Mouse (Mus musculus) heart, adult 8-10 months (tissue): ENCODE measurements around the gene Qrfp. TPM values are rescaled to one million over a fixed set of nuclear protein-coding genes. Genes with fewer than 3 reads are reported as not detected.

Experiments
- DNase-seq: peaks from one replicate; pipeline ENCODE4 v3.0.0; 2022; ENCODE audit warnings: low spot score
- total RNA-seq, 4 experiments: library from RNA; stranded (reverse); gene quantifications; 2 replicates each; pipeline ENCODE4 v1.2.4; 2022

The Qrfp gene
- total RNA-seq, 4 experiments from 2014 or later = not detected

DNA sequence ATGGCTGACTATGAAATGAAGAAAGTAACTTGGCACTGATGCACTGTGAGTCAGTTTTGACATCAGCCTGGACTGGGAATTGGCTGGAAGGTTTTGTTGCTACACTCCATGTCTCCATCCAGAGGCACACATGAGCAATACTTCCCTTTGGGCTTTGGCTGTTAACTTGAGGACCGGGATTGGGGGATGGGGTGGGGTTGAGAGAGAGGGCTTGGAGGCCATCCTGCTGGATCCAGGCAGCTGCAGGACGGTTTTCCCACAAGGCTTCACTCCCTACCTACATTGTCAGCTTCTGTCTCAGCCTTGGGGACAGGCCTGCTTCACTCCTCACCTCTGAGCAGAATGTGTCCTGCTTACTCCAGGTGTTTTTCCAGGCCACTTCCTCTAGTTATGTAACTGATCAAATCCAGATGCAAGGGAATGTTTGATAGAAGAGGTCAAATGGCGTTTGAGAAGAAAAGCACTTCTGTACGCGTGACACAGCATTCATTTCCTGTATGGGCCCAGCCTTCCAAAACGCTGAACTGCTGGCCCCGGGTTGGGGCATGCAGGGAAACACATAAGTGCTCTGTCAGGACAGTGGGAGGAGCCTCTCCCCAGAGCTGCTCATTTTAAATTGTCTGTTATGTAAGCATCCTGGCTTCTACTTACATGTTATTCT is 39.5 kb downstream of the Qrfp start:
- DNase-seq = peak; percentile 90

DNA sequence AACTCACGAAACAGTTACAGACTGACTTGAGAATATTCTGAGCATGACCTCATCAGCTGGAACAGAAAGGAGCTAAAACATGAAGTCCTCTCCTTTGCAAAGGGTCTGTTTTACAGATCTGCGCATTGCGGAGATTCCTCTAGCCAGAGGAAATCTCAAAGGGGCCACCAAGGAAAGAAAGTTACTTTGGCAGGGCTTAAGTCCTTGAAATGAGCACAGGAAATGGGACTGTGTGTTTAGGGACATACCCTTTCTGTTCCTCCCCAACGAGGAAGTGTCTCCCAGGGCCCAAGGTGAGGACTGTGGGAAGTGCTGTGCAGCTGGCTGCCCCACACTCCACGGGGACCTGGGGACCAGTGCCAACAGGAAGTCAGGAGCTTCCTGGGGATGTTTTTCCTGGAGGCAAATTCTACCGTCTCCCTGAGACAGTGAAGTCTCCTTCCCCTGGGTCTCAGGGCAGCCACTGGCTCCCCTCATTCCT is 40.7 kb downstream of the Qrfp start:
- peak; percentile 90 for DNase-seq

DNA sequence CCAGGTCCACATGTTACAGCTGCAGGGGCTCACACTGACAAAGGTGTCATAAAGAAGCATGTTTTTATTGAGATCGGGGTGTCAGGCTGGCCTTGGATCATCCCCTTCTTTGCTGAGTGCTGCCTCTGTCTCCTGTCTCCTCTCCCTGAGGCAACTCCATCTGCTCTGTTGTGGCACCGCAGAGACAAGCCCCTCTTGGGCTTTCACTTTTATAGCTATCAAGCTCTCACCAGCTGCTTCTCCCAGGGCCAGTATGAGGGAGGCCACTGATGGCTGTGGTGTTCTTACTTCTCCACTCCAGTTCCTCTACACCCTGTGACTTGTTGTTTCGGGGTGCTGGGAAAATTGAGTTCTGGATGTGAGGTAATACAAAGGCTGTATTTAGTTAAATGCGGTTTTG is 41.3 kb downstream of the Qrfp start:
- DNase-seq = peak; percentile 13

DNA sequence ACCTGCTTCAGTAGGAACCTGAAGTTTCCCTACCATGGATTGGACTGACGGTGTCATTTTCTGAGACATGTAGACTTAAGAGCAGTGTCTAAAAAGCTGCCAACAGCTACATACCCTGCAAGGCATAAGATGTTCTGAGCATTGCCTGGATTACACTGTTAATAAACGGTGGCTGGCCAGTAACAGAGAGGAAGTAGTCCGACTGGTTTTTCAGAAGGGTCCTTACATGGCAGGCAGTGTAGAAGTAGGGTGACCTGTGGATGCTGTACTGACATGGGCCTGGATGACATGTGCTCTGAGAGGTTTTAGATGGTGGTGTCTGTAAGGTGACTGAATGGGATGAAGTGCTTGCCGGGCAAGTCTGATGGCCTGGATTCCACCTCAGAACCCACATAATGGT is 42.6 kb downstream of the Qrfp start:
- DNase-seq = no peak

DNA sequence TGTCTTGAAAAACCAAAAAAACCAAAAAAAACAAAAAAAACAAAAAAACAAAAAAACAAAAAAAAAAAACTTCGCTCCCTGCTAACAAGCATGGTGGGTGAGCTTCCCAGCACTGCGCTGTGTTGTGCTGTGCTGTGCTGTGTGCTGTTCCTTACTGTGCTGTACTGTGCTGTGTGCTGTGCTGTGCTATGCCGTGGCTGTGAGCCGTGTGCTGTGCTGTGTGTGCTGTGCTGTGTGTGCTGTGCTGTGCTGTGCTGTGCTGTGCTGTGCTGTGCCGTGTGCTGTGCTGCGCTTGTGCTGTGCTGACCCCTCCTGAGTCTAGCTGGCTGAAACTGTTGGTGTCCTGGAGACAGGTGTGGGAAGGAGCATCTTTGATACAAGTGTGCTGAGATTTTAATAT is 43.3 kb downstream of the Qrfp start:
- DNase-seq = no peak

DNA sequence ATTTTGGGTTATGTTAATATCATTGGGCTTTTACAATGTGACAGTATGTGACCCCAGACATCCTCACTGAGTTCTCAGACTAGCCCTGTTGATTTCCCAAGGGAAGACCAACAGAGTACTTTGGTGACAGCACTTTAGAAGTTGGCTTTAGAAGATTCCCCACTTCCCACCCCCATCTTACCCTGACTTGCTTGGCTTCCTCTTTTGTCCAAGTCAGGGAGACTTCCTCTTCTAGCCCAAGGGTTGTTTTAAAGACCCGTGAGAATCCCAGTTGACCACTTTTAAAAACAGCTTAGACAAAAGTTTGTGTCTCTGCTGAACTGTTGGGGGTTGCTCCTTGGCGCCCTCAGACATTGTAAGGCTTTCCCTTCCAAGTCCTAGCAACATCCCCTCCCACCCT is 47.1 kb downstream of the Qrfp start:
- peak; percentile 19 for DNase-seq

DNA sequence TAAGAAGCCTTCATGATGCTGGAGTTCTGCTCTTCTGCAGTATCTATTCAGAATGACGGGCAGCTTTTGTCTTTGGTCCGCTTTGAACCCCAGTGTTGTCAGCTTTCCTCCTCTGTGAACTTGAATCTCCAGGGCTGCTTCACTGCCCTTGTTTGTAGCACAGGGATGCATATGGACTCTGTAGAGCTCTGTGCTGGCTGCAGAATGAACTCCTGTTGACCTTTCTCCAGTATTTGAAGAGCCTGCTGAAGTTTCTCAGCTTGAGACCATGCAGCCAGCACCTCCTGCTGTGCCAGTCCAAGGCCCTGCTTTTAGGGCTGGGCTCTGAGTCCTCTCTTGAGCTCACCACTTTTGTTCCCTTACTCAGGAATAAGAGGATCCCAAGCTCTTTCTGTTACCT is 47.5 kb downstream of the Qrfp start:
- DNase-seq = no peak

DNA sequence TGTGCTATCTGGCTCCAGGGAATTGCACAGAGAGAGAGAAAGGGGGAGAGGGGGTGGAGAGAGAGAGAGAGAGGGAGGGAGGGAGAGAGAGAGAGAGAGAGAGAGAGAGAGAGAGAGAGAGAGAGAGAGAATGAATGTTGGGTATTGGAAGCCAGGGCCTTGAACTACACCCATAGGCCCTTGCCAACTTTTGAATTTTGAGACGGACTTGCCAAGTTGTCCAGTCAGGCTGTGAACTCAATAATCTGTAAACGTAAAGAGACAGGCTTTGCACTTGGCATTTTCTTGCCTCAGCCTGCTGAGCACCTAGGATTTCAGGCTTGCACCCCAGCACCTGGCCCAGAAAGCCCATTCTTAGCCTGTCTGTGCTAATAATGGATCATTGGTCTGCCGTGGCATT is 48.2 kb downstream of the Qrfp start:
- DNase-seq = no peak

DNA sequence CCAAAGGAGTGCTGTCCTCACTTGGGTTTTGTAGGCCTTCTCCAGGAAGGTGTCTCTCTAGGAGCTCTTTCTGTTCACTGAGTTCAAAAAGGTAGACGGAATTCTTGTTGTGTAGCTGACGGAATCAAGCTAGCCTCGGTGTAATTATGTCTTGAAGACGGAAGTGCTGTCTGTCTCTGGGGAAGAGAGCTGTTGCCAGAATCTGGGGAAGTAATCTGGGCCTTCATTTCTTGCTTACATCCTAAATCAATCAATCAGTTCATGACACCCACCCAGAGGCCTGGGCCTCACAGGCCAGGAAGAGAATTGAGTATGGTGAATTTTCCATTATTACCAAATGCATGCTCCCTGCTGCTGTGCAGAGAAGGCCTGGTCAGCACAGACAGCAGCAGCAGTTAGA is 48.8 kb downstream of the Qrfp start:
- peak; percentile 52 for DNase-seq

DNA sequence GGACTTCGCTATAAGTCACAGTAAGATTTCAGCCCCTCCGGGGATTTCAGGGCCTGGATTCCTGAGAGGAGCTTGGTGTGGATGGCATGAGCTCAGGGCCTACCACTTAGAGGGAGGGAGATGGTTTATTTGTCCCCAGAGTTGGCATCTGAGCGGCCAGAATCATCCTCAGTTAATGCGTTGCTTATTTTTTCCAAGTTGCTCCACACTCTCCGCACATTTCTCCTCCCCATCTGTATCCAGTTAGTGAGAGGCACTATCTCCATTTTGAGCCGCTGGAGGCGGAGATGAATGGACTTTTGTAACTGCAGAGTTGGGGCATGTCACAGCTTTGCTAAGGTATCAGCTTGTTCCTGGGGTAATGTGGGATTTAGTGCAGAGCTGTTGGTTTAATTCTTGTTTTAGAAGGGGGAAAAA is 49.3 kb downstream of the Qrfp start:
- DNase-seq = peak; percentile 33

DNA sequence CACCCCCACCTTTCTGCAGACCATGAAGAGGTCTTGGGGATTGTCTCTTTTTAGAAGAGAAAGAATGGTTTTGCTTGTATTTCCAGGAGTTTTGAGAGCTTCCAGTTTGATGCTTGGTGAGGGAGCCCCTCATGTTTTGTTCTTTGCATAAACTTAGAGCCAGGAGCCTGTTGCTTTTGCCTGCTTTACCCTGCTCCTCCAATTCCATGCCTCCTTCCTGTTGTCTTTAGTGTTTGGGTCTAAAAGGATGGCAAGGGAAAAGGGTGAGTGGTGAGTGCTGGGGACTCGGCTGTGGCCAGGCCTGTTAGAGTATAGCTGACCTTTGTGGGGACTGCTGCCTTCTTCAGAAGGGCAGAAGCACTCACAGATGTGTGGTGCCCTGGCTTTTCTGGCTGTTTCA is 49.9 kb downstream of the Qrfp start:
- DNase-seq = peak; percentile 20

DNA sequence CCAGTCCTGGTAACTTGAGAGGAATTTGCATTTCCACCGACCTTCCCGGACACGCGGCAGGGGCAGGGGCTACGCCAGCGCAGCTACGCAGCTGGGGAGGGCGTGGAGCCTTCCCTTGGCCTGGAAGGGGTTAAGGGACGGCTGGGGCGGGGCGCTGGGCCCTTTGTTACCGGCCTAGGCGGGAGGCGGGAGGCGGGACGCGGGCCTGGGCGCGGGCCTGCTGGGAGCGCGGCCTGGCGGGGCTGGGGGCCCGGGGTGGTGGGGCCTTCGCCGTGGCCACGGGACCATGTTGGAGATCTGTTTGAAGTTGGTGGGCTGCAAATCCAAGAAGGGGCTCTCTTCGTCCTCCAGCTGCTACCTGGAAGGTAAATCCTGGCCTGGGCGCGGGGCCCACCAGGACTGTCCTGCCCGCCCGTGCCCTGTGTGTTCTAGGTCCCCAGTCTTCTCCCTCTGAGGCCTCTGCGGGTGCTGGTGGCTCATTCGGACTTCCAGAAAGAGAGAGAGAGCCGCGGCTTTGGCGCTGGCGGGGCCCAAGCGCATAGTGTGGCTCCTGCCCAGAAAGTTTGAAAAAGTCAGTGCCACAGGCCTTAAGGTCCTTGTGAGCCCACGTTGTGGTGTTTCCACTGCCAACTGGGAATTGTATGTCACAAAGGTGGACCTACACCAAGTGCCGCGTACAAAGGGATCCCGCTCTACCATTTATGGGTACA is 50.5 kb downstream of the Qrfp start:
- peak; percentile 84 for DNase-seq

DNA sequence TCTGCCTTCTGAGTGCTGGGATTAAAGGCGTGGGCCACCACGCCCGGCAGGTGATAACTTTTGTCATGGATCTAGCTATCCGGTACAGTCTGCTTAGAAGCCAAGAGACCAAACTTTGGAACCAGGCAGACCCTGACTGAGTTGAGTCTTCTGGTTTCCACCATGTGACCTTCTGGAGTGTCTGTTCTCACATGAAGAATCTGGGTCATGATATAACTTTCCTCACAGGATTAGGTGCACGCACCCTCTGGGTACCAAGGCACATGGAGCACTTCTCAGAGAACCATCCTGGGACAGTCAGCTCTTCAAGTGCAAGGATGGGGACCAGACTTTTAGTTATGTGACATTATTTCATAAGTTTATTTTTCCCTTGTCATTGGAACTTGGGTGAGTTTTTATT is 51.4 kb downstream of the Qrfp start:
- no peak for DNase-seq

DNA sequence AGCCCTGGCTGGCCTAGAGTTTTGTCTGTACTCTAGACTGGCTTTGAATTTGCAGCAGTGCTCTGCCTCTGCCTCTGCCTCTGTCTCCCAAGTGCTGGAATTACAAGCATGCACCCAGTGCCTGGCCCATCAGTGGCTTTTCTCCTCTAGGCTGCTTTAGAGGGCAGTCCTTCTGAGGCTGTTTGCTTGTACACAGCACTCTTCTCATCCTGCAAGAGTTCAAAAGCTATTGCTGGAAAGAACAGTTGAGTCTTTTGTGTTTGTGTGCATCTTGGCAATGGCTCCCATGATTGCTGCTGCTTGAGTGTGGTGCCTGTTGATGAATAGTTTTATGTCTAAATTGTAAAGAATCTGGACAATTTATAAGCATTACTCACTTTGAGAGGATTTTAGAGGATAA is 52.9 kb downstream of the Qrfp start:
- no peak for DNase-seq

Other genes starting within 250 kb of the Qrfp start
- gene Fubp3, start 237.9 kb downstream of the Qrfp start, total RNA-seq = 10 to 100 TPM; 12.8 to 20.0 (median 14.7) TPM
- not detected for gene Prdm12, start 170.5 kb downstream of the Qrfp start, total RNA-seq
- gene Exosc2, start 139.9 kb downstream of the Qrfp start, total RNA-seq = 1 to 10 TPM; 7.0 to 9.1 (median 8.1) TPM
- 10 to 100 TPM; 30.2 to 37.3 (median 30.9) TPM for gene Abl1, start 122.2 kb downstream of the Qrfp start, total RNA-seq
- gene Fibcd1, start 35.4 kb upstream of the Qrfp start, total RNA-seq = not detected
- gene Lamc3, start 76.7 kb upstream of the Qrfp start, total RNA-seq = under 1 TPM; 0.41 to 0.75 (median 0.55) TPM
- gene Aif1l, start 139.6 kb upstream of the Qrfp start, total RNA-seq = 1 to 10 TPM; 2.2 to 4.2 (median 2.9) TPM
- gene Nup214, start 163.9 kb upstream of the Qrfp start, total RNA-seq = 10 to 100 TPM; 27.1 to 36.7 (median 34.4) TPM